Mouse (Mus musculus) cerebellum, adult 8-10 months (tissue): ENCODE measurements around the gene Hist1h2ak.
"Not testable (repeated sequence)": the region's sequence is repeated elsewhere in the genome, so short reads cannot be mapped to it uniquely, and the experiment has no call there.

Source experiments
- DNase-seq: peaks from one replicate; pipeline ENCODE4 v3.0.0; 2022

Hist1h2ak gene

GRCm38 (mm10) chr13:21753524-21754285, at the start of gene Hist1h2ak, which contains the start of gene Hist1h2bn:
Gene Hist1h2ak (minus strand): TSS chr13:21753827.
Gene Hist1h2bn (plus strand): TSS chr13:21754123.
- peak; percentile 67 for DNase-seq

GRCm38 (mm10) chr13:21803058-21803457, 49.4 kb upstream of the Hist1h2ak start:
- DNase-seq: not testable (repeated sequence)

- not testable (repeated sequence) for DNase-seq
Observed at GRCm38 (mm10) chr13:21797163-21797562, 43.5 kb upstream of the Hist1h2ak start.

GRCm38 (mm10) chr13:21795584-21795983, 42.0 kb upstream of the Hist1h2ak start:
- DNase-seq: no peak

- no peak for DNase-seq
Observed at GRCm38 (mm10) chr13:21790601-21791283, 37.1 kb upstream of the Hist1h2ak start.

GRCm38 (mm10) chr13:21789925-21790324, 36.3 kb upstream of the Hist1h2ak start:
- no peak for DNase-seq

- DNase-seq: no peak
Observed at GRCm38 (mm10) chr13:21787760-21788593, 34.4 kb upstream of the Hist1h2ak start.

GRCm38 (mm10) chr13:21786899-21787629, 33.4 kb upstream of the Hist1h2ak start, which contains the start of the genes Hist1h2an and Hist1h2bp:
Gene Hist1h2an (minus strand): TSS chr13:21787218.
Gene Hist1h2bp (plus strand): TSS chr13:21787461.
- peak; percentile 93 for DNase-seq

- DNase-seq: no peak
Observed at GRCm38 (mm10) chr13:21786189-21786898, 32.7 kb upstream of the Hist1h2ak start.

GRCm38 (mm10) chr13:21784311-21784710, 30.7 kb upstream of the Hist1h2ak start:
- no peak for DNase-seq

- no peak for DNase-seq
Observed at GRCm38 (mm10) chr13:21783734-21784161, 30.1 kb upstream of the Hist1h2ak start.

- peak; percentile 65 for DNase-seq
Observed at GRCm38 (mm10) chr13:21783255-21783617, 29.6 kb upstream of the Hist1h2ak start, which contains the start of gene Hist1h3i. Gene Hist1h3i (minus strand): TSS chr13:21783370.

GRCm38 (mm10) chr13:21782361-21783254, 29.0 kb upstream of the Hist1h2ak start:
- peak; percentile 40 for DNase-seq

GRCm38 (mm10) chr13:21781639-21782038, 28.0 kb upstream of the Hist1h2ak start:
- DNase-seq: no peak

GRCm38 (mm10) chr13:21781021-21781555, 27.5 kb upstream of the Hist1h2ak start:
- DNase-seq: no peak

- DNase-seq: peak; percentile 74
Observed at GRCm38 (mm10) chr13:21779767-21780731, 26.4 kb upstream of the Hist1h2ak start, which contains the start of gene Hist1h1b. Gene Hist1h1b (minus strand): TSS chr13:21780625.

GRCm38 (mm10) chr13:21778814-21779766, 25.5 kb upstream of the Hist1h2ak start:
- peak; percentile 53 for DNase-seq

GRCm38 (mm10) chr13:21755707-21756106, 2.1 kb upstream of the Hist1h2ak start:
- DNase-seq: no peak
